Mouse (Mus musculus): ENCODE measurements around the gene Trarg1. TPM values are rescaled to one million over a fixed set of nuclear protein-coding genes. Genes with fewer than 3 reads are reported as not detected.

The Trarg1 gene
- total RNA-seq, 4 experiments from 2014 or later = 0.61 to 5.9 (median 2.1) TPM

GRCm38 (mm10) chr11:76672561-76673384, 6.8 kb upstream of the Trarg1 start:
- DNase-seq (ENCODE audit: low spot score in 2 of 2) = no peak

- no peak for DNase-seq (ENCODE audit: low spot score in 2 of 2)
These were observed 5.4 kb upstream of the Trarg1 start for GRCm38 (mm10) chr11:76674199-76674598.

- DNase-seq (ENCODE audit: low spot score in 2 of 2) = no peak
These were observed 4.9 kb upstream of the Trarg1 start for GRCm38 (mm10) chr11:76674704-76675103.

GRCm38 (mm10) chr11:76685604-76686003, 6.0 kb downstream of the Trarg1 start:
- DNase-seq (ENCODE audit: low spot score in 2 of 2) = no peak

GRCm38 (mm10) chr11:76692096-76692495, 12.5 kb downstream of the Trarg1 start:
- DNase-seq (ENCODE audit: low spot score in 2 of 2) = no peak

- no peak for DNase-seq (ENCODE audit: low spot score in 2 of 2)
These were observed 16.2 kb downstream of the Trarg1 start for GRCm38 (mm10) chr11:76695810-76696209.

DNA sequence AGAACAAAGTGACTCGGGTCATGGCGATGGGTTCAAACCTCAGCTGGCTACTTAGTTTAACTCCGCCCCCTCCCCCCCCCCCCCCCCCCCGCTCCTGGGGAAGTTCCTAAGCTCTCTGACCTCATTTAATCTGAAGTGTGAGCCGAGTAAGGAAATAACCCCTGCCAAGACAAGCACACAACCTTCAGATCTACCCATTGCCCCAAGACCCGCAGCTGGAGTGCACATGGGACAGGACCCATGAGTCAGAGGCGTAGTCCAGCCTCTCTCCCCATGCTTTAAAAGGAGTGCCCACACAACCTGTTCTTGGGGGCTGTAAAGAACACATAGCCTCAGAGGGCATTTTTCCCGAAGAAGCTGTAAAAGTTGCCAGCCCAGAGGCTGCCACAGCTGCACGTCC, 20.0 kb downstream of the Trarg1 start:
- no peak for DNase-seq (ENCODE audit: low spot score in 2 of 2)

- no peak for DNase-seq (ENCODE audit: low spot score in 2 of 2)
These were observed 28.0 kb downstream of the Trarg1 start for GRCm38 (mm10) chr11:76707656-76708055.

GRCm38 (mm10) chr11:76708066-76708465, 28.5 kb downstream of the Trarg1 start:
- DNase-seq (ENCODE audit: low spot score in 2 of 2) = no peak

DNA sequence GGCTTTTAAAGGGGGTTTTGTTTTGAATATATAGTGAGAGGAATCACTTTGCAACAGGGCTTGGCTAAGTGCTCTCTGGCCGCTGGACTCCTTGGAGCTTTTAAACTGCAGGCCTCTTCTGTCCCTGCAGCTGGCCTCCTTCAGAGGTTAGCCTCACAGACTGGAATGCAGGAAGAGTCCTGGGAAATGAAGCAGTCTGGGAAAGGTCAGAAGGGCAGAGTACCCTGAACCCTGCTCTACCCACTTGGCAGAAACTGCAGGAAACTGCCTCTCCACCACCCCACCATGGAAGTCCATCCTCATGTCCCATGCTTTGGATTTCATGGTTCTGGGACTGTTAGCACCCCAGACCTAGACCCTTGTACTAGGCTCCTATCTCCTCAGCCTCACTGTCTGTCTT, 29.3 kb downstream of the Trarg1 start:
- no peak for DNase-seq (ENCODE audit: low spot score in 2 of 2)

- peak; percentile 28 to 48 for DNase-seq (ENCODE audit: low spot score in 2 of 2)
These were observed 30.2 kb downstream of the Trarg1 start for GRCm38 (mm10) chr11:76709625-76710452.

GRCm38 (mm10) chr11:76717000-76717399, 37.4 kb downstream of the Trarg1 start:
- DNase-seq (ENCODE audit: low spot score in 2 of 2) = no peak

DNA sequence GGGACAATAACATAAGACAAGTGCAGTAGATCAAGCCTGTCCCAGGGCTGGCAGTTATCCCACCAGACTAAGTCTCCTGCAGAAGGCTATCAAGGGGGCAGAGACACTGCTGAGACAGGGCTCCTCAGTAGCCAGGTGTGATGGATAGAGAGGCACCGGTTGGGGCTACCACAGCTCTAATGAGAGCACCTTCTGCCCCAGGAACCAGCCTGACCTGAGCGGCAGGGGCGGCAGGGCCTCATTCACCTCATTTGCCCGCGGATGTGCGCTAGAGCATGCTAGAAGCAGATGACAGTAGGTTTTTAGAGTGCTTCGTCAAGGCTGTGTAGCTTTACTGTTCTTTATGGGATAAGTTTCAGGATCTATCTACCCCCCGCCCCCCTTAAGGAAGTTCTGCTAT, 44.3 kb downstream of the Trarg1 start:
- no peak for DNase-seq (ENCODE audit: low spot score in 2 of 2)

DNA sequence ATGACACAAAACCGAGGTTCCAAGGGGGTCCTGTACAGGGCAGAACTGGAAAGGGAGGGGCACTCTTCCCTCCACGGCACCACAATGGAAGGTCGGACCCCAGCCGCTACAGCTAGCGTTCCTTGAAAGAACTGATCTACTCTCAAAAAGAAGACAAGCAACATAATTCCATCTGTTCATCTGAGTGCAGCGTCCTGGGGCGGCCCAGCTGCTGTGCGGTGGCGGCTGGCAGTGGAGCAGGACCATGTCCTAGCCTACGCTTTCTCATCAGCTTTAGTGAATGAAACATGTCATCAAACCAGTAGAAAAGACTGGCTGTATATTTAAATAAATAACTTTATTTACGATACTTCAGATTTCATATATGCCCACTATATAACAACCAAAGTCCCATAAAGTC, 48.5 kb downstream of the Trarg1 start:
- DNase-seq (ENCODE audit: low spot score in 2 of 2) = no peak

- DNase-seq (ENCODE audit: low spot score in 2 of 2) = no peak
These were observed 51.0 kb downstream of the Trarg1 start for GRCm38 (mm10) chr11:76730650-76731049.

GRCm38 (mm10) chr11:76734560-76734959, 55.0 kb downstream of the Trarg1 start:
- no peak for DNase-seq (ENCODE audit: low spot score in 2 of 2)

DNA sequence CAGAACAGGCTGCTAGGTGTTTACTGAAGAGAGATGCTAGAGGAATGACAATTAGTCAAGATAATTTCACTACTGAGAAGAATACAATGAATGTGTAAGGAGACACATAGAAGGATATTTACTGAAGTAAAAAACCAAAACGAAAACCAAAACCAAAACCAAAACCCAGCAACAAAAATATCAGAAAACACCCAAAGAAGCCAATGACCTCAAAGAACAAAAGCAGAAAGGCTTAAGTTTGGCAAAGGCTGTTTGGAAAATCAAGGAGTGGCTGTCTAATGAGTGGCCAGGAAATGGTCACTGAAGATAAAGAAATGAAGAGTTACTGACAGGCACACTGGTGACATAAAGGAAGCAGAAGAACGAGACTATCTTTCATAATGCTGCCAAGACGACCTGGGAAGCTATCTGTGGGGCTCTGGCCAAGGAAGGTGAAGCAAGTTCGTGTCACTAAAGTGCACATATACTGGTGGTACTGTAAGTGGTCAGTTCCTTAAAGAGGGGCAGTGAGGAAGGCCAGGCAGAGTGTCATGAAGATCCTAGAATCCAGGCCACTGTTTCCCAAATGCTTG, 56.2 kb downstream of the Trarg1 start:
- no peak for DNase-seq (ENCODE audit: low spot score in 2 of 2)

DNA sequence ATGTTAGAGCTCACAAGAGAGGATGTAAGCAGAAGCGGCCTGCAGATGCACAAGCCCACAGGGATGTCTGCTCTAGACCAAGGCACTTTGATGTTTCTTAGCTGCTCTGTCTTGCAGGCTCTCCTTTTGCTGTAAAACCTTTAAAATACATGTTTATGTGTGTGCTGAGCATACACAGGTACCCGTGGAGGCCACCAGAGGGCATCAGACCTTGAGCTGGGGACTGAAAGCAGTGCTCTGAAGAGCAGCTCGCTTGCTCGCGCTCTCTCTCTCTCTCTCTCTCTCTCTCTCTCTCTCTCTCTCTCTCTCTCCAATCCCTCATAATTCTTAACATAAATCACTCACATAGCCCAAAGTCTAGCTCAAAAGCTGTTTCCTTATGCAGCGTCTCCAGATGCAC, 59.5 kb downstream of the Trarg1 start:
- DNase-seq (ENCODE audit: low spot score in 2 of 2) = no peak

- no peak for DNase-seq (ENCODE audit: low spot score in 2 of 2)
These were observed 62.9 kb downstream of the Trarg1 start for GRCm38 (mm10) chr11:76742511-76742910.

DNA sequence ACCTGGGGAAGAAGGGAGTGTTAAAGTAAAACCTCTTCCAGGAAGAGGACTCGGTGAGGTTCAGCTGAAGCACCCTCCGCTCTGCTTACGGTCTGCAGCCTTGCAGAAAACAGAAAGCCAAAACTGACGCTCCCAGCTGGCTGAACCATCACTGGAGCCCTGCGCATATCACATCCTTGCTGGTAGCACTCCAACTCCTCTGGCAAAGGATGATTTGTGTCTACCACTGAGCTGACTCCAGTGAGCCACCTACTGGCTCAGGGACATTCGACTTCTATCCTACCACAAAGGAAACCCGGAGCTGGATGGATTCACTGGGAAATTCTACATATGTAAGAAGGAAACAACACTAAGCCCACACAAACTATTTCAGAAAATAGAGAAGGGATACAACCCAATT, 64.9 kb downstream of the Trarg1 start:
- DNase-seq (ENCODE audit: low spot score in 2 of 2) = peak; percentile 39 to 60

DNA sequence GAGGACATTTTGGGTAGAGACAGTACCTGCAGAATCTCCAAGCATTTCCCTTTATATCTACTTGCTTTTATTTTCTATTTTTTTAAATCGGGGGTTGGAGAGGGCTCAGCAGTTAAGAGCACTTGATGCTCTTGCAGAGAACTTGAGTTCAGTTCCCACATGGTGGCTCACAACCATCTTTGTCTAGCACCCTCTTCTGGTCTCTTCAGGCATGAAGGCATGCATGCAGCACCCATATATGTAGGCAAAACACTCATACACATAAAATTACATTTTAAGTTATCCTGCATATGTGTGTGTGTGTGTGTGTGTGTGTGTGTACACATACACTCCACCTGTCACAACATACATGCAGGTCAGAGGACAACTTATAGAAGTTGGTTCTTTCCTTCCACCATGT, 66.3 kb downstream of the Trarg1 start:
- no peak for DNase-seq (ENCODE audit: low spot score in 2 of 2)

All from gastrocnemius, adult 8-10 months (tissue).